Mouse (Mus musculus): ENCODE measurements around the gene Hsd17b13. TPM values are rescaled to one million over a fixed set of nuclear protein-coding genes. Genes with fewer than 3 reads are reported as not detected.
"Not testable (repeated sequence)": the region's sequence is repeated elsewhere in the genome, so short reads cannot be mapped to it uniquely, and the experiment has no call there.

The Hsd17b13 gene
- polyA plus RNA-seq, 1 experiment from 2014 or later, result not detected

- peak; percentile 47 for ATAC-seq
- H3K27me3 ChIP-seq, result no peaks in the 10 kb centered on the region
- in situ Hi-C loops (cut with MboI; ENCODE audit: low pct_unique_long_range_greater_than_20kb), result no loop called here
- no peak for TF ChIP-seq CTCF (IDR thresholded peaks at IDR 0.05)
- CTCF ChIA-PET, result interaction anchor here (1.6 kb wide), 1 partner anchor 8 kb away, joined by 4 read pairs; no protein-coding TSS in a partner anchor
- peak; percentile 47 for DNase-seq (ENCODE audit: low read depth, low spot score)
- POLR2A ChIA-PET, result no interaction called here
These were observed 23.8 kb downstream of the Hsd17b13 start for GRCm38 (mm10) chr5:103953135-103954083.

GRCm38 (mm10) chr5:103950138-103950537 lies 27.1 kb downstream of the Hsd17b13 start:
- H3K27me3 ChIP-seq; ATAC-seq; DNase-seq (ENCODE audit: low read depth, low spot score); CTCF ChIA-PET; POLR2A ChIA-PET; in situ Hi-C loops (cut with MboI; ENCODE audit: low pct_unique_long_range_greater_than_20kb): not testable (repeated sequence)

- no peak for TF ChIP-seq CTCF (IDR thresholded peaks at IDR 0.05)
- ATAC-seq (no peak), DNase-seq (ENCODE audit: low read depth, low spot score) (no peak)
- ChIA-PET POLR2A (no interaction called here), CTCF (no interaction called here)
- peaks cover 39% of the 10 kb centered on the region for H3K27me3 ChIP-seq
- in situ Hi-C loops (cut with MboI; ENCODE audit: low pct_unique_long_range_greater_than_20kb), result no loop called here
These were observed 34.0 kb downstream of the Hsd17b13 start for GRCm38 (mm10) chr5:103943183-103943582.

GRCm38 (mm10) chr5:103939856-103940255 lies 37.4 kb downstream of the Hsd17b13 start:
- POLR2A ChIA-PET, result no interaction called here
- DNase-seq (ENCODE audit: low read depth, low spot score), result no peak
- H3K27me3 ChIP-seq, result peaks cover 36% of the 10 kb centered on the region
- no peak for TF ChIP-seq CTCF (IDR thresholded peaks at IDR 0.05)
- CTCF ChIA-PET, result interaction anchor here (4.7 kb wide), 1 partner anchor 11 kb away, joined by 37 read pairs; no protein-coding TSS in a partner anchor
- ATAC-seq, result no peak
- in situ Hi-C loops (cut with MboI; ENCODE audit: low pct_unique_long_range_greater_than_20kb), result no loop called here

GRCm38 (mm10) chr5:103939350-103939652 lies 37.9 kb downstream of the Hsd17b13 start:
- H3K27me3 ChIP-seq, result peaks cover 36% of the 10 kb centered on the region
- TF ChIP-seq CTCF (IDR thresholded peaks at IDR 0.05), result no peak
- CTCF ChIA-PET, result interaction anchor here (1.4 to 4.7 kb wide), 2 partner anchors 11 to 82 kb away, joined by 5 to 37 read pairs; no protein-coding TSS in a partner anchor
- no peak for DNase-seq (ENCODE audit: low read depth, low spot score)
- in situ Hi-C loops (cut with MboI; ENCODE audit: low pct_unique_long_range_greater_than_20kb), result no loop called here
- no peak for ATAC-seq
- POLR2A ChIA-PET, result no interaction called here

- no peak for DNase-seq (ENCODE audit: low read depth, low spot score)
- CTCF ChIA-PET, result interaction anchor here (1.3 to 4.7 kb wide), 3 partner anchors 10 to 81 kb away, joined by 3 to 37 read pairs (median 5); no protein-coding TSS in a partner anchor
- in situ Hi-C loops (cut with MboI; ENCODE audit: low pct_unique_long_range_greater_than_20kb), result no loop called here
These were observed 38.5 kb downstream of the Hsd17b13 start for GRCm38 (mm10) chr5:103938547-103939349.

GRCm38 (mm10) chr5:103936906-103937589 lies 40.2 kb downstream of the Hsd17b13 start:
- TF ChIP-seq CTCF (IDR thresholded peaks at IDR 0.05), result peak; percentile 96
- POLR2A ChIA-PET, result no interaction called here
- in situ Hi-C loops (cut with MboI; ENCODE audit: low pct_unique_long_range_greater_than_20kb), result no loop called here
- CTCF ChIA-PET, result interaction anchor here (0.7 to 4.7 kb wide), 3 partner anchors 8 to 21 kb away, joined by 3 to 37 read pairs (median 3); no protein-coding TSS in a partner anchor
- H3K27me3 ChIP-seq, result peaks cover 36% of the 10 kb centered on the region
- no peak for DNase-seq (ENCODE audit: low read depth, low spot score)
- peak; percentile 60 for ATAC-seq

More at GRCm38 (mm10) chr5:103938547-103939349, 38.5 kb downstream of the Hsd17b13 start:
- POLR2A ChIA-PET, result no interaction called here
- no peak for ATAC-seq
- no peak for TF ChIP-seq CTCF (IDR thresholded peaks at IDR 0.05)
- peaks cover 36% of the 10 kb centered on the region for H3K27me3 ChIP-seq

- CTCF ChIA-PET; ATAC-seq; H3K27me3 ChIP-seq; POLR2A ChIA-PET; in situ Hi-C loops (cut with MboI; ENCODE audit: low pct_unique_long_range_greater_than_20kb); DNase-seq (ENCODE audit: low read depth, low spot score): not testable (repeated sequence)
These were observed 45.3 kb downstream of the Hsd17b13 start for GRCm38 (mm10) chr5:103931924-103932323.

GRCm38 (mm10) chr5:103930511-103930910 lies 46.7 kb downstream of the Hsd17b13 start:
- no peak for ATAC-seq
- H3K27me3 ChIP-seq, result no peaks in the 10 kb centered on the region
- POLR2A ChIA-PET, result interaction anchor here (0.6 kb wide), 1 partner anchor 467 kb away, joined by 3 read pairs; no protein-coding TSS in a partner anchor
- in situ Hi-C loops (cut with MboI; ENCODE audit: low pct_unique_long_range_greater_than_20kb), result no loop called here
- DNase-seq (ENCODE audit: low read depth, low spot score), result no peak
- CTCF ChIA-PET, result interaction anchor here (4.4 to 4.5 kb wide), 2 partner anchors 8 to 20 kb away, joined by 36 to 37 read pairs; partner anchors contain the start of gene Klhl8
- TF ChIP-seq CTCF (IDR thresholded peaks at IDR 0.05), result no peak

GRCm38 (mm10) chr5:103928196-103928550 lies 49.0 kb downstream of the Hsd17b13 start:
- CTCF ChIA-PET, result interaction anchor here (0.8 to 4.5 kb wide), 15 partner anchors 9 to 146 kb away, joined by 3 to 37 read pairs (median 5); partner anchors contain the start of gene Klhl8
- DNase-seq (ENCODE audit: low read depth, low spot score), result no peak
- POLR2A ChIA-PET, result no interaction called here
- in situ Hi-C loops (cut with MboI; ENCODE audit: low pct_unique_long_range_greater_than_20kb), result loop anchor here (5.0 to 10.0 kb wide), 2 partner anchors 246 to 583 kb away; no protein-coding TSS in a partner anchor
- no peak for ATAC-seq
- no peak for TF ChIP-seq CTCF (IDR thresholded peaks at IDR 0.05)
- no peaks in the 10 kb centered on the region for H3K27me3 ChIP-seq

Data from Patski (cell line).